Mouse (Mus musculus) adrenal gland, postnatal 14 days (tissue): ENCODE measurements around the gene Trim60. TPM values are rescaled to one million over a fixed set of nuclear protein-coding genes. Genes with fewer than 3 reads are reported as not detected.
"Not testable (repeated sequence)": the region's sequence is repeated elsewhere in the genome, so short reads cannot be mapped to it uniquely, and the experiment has no call there.

Source experiments
- DNase-seq: peaks from one replicate; pipeline ENCODE4 v3.0.0; 2021; ENCODE audit warnings: mixed read lengths
- long read RNA-seq, 2 experiments: library from polyadenylated mRNA; stranded (forward); transcript quantifications; one replicate each; pipeline ENCODE4 v2.0.0; 2021
- total RNA-seq: library from RNA; stranded (reverse); gene quantifications from 2 replicates; pipeline ENCODE4 v1.2.3, GENCODE M21; 2021

Trim60 gene
- not detected in 2 replicates for total RNA-seq
- long read RNA-seq, experiment 1 = 0 reads
- long read RNA-seq, experiment 2 = 0 reads

- no peak for DNase-seq
Observed at GRCm38 (mm10) chr8:65018423-65018822, at the start of gene Trim60, which contains the start of gene Trim61. Gene Trim60, minus strand, starts transcription at chr8:65018584. Gene Trim61, minus strand, starts transcription at chr8:65018523.

- DNase-seq = peak; percentile 12
Observed at GRCm38 (mm10) chr8:65067694-65068472, 49.5 kb upstream of the Trim60 start.

GRCm38 (mm10) chr8:65067031-65067430 is 48.6 kb upstream of the Trim60 start:
- no peak for DNase-seq

GRCm38 (mm10) chr8:65065622-65066021 is 47.2 kb upstream of the Trim60 start:
- no peak for DNase-seq

DNA sequence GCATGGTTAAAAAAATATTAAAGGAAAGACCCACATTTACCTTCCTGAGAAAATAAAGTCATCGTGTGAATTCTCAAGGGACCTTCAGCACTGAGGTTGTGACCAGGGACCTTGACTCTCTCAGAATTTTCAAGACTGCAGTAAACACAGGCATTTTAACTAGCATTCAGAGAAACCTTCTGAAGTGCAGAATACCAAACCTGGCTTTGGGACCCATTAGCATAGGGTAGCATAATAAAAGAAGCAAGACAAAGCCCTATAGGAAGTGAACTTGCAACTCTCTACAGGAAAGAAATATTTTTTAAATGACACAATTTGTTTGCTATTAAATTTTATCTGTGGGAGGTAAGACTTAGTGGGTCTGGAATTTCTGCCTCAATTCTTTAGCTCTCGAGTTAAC is 45.7 kb upstream of the Trim60 start:
- no peak for DNase-seq

GRCm38 (mm10) chr8:65062195-65062594 is 43.8 kb upstream of the Trim60 start:
- DNase-seq = no peak

GRCm38 (mm10) chr8:65056722-65057121 is 38.3 kb upstream of the Trim60 start:
- DNase-seq = no peak

- no peak for DNase-seq
Observed at GRCm38 (mm10) chr8:65053968-65054367, 35.6 kb upstream of the Trim60 start.

DNA sequence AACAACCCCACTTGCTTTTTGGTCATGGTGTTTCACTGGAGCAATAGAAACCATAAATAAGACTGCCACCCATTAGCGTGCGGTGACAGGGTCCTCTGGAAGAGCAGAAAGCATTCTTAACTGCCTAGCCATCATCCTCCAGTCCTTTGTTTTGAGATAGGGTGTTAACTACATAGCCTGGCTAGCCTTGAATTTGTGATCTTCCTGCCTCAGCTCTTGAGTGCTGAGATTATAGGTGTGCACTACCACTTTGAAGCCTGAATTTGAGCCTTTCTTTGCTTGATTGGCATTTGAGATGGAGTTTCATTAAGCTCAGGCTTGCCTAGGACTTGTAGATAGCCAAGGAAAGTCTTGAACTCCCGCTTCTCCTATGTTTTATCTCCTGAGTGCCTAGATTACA is 35.2 kb upstream of the Trim60 start:
- no peak for DNase-seq

DNA sequence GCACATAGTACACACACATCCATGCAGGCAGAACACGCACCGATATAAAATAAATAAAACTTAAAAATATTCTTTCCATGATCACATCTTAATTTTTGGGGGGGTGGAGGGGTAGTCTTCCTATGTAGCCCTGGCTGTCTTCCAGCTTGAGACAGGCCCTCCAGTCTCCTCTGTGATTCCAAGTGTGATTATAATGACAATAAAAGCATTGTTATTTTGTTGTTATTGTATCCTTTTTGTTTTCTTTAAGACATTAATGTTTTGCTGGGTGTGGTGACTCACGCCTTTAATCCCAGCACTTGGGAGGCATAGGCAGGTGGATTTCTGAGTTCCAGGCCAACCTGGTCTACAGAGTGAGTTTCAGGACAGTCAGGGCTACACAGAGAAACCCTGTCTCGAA is 29.4 kb upstream of the Trim60 start:
- no peak for DNase-seq

GRCm38 (mm10) chr8:65047193-65047592 is 28.8 kb upstream of the Trim60 start:
- DNase-seq = no peak

DNA sequence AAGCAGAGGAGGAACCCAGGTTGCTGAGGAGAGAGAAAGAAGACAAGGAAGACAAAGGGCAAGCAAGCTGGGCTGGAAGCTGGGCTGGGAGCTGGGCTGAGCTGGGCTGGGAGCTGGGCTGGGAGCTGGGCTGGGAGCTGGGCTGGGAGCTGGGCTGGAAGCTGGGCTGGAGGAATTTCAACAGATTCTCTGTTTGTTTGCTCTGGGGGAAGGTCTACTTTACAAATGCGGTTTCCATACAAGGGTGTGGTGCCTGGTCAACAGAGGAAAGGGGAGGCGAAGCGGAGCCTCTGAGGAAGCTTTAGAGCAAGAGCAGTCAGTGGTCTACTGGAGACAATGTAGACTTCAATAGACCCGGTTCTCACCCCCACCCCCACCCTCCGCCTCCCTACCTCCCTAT is 28.2 kb upstream of the Trim60 start:
- no peak for DNase-seq

- DNase-seq = peak; percentile 32
Observed at GRCm38 (mm10) chr8:65037117-65037533, 18.7 kb upstream of the Trim60 start, which contains the start of gene Apela. Gene Apela, minus strand, starts transcription at chr8:65037336.

DNA sequence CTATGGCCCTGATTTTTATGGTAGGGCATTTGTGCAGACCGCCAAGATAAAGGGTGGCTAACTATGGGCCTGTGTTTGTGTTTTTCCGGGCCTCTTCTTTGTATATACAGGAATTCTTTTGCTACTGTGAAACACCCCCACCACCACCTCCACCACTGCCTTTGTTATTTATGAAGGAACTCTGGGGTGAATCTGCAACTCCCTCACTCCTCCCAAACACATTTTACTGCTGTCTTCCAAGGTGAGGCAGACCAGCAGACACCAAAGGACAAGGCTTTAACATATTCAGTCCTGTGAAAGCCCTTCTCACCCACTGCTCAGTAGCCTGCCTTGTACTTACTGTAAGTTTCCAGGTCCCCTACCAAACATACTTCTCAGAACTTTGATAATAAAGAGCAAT is 15.8 kb upstream of the Trim60 start:
- DNase-seq = no peak

GRCm38 (mm10) chr8:65033056-65033455 is 14.7 kb upstream of the Trim60 start:
- DNase-seq = no peak

GRCm38 (mm10) chr8:65032107-65032506 is 13.7 kb upstream of the Trim60 start:
- no peak for DNase-seq

DNA sequence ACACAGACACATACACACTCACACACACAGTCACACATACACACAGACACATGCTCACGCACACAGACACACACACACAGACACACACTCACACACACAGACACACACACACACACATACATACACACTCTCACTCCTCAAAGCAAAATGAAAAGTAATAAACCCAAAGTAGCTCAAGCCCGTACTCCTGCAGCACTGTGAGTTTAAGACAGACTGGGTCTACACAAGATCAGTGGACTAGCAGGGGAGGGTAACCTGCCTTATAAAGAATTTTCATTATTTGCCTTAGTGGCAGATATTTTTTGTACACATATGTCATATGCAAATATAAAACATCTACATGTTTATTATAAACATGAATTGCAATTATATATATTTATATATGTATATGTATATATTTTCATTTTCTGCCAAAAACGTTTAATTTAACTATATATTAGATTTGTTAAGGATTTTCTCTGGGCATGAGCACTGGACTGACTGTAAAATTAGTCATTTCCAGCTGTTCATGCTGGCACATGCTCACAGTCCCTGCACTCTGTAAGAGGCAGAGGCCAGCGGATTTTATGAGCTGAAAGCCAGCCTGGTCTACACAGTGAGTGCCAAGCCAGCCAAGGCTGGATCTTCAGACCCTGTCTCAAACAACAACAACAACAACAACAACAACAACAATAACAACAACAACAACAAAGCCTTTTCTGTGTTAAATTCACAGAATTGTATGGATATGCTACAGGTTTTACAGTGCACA is 12.5 kb upstream of the Trim60 start:
- no peak for DNase-seq

DNA sequence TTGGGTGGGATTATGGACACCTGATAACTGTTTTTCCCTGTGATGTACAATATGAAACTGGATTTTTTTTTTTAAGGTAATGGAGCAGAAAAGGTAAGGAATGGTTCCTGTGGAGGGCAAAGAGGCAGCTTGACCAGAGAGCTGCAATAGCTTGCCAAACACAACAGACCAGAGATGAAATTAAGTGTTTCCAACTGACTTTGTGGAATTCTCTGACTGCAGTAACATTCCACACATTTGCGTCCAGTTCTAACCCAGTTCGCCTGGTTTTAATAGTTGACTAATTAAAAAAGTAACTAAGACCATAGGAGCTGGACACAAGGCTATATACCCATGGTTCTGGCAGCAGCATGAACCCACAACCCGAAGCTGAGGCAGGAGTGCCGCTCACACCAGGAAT is 11.4 kb upstream of the Trim60 start:
- no peak for DNase-seq

GRCm38 (mm10) chr8:65028959-65029686 is 10.7 kb upstream of the Trim60 start:
- no peak for DNase-seq

DNA sequence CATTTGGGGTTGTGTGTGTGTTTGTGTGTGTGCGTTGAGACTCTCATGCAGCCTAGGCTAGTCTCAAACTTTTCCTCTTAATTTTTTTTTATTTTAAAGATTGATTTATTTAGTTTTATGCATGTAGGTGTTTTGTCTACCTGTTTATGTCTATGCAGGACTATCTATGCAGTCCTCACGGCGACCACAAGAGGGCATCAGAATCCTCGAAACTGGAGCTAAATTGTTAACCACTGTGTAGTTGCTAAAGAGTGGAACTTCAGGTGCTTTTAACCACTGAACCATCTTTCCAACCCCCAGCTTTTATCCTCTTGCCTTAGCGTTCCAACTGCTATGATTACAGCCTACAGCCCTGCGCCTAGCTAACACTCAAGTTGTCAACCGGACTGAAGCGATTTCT is 4.1 kb upstream of the Trim60 start:
- peak; percentile 75 for DNase-seq

DNA sequence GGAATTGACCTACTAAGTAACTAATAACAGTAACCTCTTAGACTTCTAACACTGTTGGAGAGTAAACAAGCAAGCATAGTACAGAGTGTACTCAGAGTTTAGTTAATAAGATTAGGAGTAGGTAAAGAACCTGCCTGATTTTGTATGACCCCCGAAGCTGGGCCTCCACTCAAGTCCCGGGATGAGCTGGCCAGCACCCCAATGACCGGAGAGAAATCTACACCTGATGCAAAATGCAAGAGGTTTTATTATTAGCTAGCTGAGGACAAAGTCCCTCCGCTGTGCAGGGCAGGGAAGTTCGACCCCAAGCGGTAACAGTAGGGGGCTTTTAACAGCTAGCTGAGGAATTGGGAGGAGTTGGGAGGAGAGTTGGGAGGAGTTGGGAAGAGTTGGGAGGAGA is 10.8 kb downstream of the Trim60 start:
- not testable (repeated sequence) for DNase-seq

DNA sequence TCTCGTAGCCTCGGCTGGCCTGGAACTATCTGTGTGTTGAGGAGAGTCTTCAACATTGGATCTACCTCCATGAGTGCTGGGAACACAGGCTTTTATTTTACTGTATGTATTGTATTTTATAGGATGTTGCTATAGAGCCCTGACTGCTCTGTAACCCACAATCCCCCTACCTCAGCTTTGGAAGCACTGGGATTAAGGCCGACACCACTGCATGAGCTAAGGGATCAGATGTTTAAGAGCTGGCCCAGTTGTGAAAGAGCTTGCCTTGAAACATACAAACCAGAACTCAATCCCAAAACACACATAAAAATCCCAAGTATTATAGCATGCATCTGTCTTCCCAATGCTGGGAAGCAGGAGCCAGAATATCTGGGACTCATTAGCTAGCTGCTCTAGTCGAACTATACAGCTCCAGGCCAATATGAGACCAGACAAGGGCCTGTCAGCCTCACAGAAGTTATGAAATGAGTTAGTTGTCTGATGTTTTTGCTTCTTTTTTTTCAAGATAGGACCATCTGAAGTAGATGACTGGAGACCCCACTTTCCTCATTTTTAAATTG is 19.5 kb downstream of the Trim60 start:
- DNase-seq = no peak
